Mouse (Mus musculus): ENCODE results near the gene Hoxb6. TPM values are rescaled to one million over a fixed set of nuclear protein-coding genes. Genes with fewer than 3 reads are reported as not detected.

The Hoxb6 gene
- polyA plus RNA-seq, 1 experiment from 2014 or later = 11.6 TPM

- Histone ChIP-seq H3K4me2 (ENCODE audit: low read depth, low read length) (peak overlapping the region; percentile 47), H3K9ac (ENCODE audit: low read length) (peak overlapping the region; percentile 45), H3K4me3 (ENCODE audit: low read length) (peak overlapping the region; percentile 23), H3K4me1 (replicated peaks; ENCODE audit: control insufficient read depth, insufficient read depth, low read length) (peaks cover 27% of the 10 kb centered on the region), H3K27me3 (ENCODE audit: control insufficient read depth, insufficient read depth, low read depth, low read length) (peaks cover 21% of the 10 kb centered on the region), H3K36me3 (ENCODE audit: control insufficient read depth, insufficient read depth, low read length) (no peaks in the 10 kb centered on the region), H3K27ac (ENCODE audit: low read length) (peak overlapping the region; percentile 87), H3K9me3 (ENCODE audit: control insufficient read depth, low read length) (no peaks in the 10 kb centered on the region)
- peak; percentile 29; the same call in 1 of the 2 replicates for ATAC-seq (ENCODE audit: low read depth)
- WGBS = 21% methylated on average over 14 of the region's 14 CpGs
Measured at GRCm38 (mm10) chr11:96349491-96350340, 57.4 kb downstream of the Hoxb6 start.

DNA sequence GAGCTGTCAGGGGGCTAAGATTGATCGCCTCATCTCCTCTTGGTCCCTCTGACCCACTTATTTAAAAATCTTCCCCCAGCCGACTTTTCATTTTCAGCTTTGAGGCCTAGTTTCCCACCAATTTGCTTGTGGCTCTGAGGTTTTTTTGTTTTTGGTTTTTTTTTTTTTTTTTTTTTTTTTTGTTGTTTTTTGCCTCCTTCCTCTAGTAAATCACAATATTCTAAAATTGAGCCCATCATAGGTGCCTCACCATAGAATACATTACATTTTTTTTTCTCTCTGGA, 58.0 kb downstream of the Hoxb6 start, which contains the start of gene Hoxb2:
TSS of gene Hoxb2 (plus strand) at position 185 of the 284 bp plus-strand sequence.
- Histone ChIP-seq H3K27me3 (ENCODE audit: control insufficient read depth, insufficient read depth, low read depth, low read length) (peaks cover 20% of the 10 kb centered on the region), H3K27ac (ENCODE audit: low read length) (peak within 1 kb of the TSS; percentile 87), H3K9me3 (ENCODE audit: control insufficient read depth, low read length) (no peaks in the 10 kb centered on the region), H3K4me3 (ENCODE audit: low read length) (peak within 1 kb of the TSS; percentile 75), H3K4me2 (ENCODE audit: low read depth, low read length) (peak within 1 kb of the TSS; percentile 65), H3K36me3 (ENCODE audit: control insufficient read depth, insufficient read depth, low read length) (no peaks in the 10 kb centered on the region), H3K9ac (ENCODE audit: low read length) (peak within 1 kb of the TSS; percentile 63), H3K4me1 (replicated peaks; ENCODE audit: control insufficient read depth, insufficient read depth, low read length) (peaks cover 31% of the 10 kb centered on the region)
- 24% methylated on average over 2 of the region's 2 CpGs for WGBS
- ATAC-seq (ENCODE audit: low read depth) = no peak

GRCm38 (mm10) chr11:96350791-96351190, 58.5 kb downstream of the Hoxb6 start:
- 45% methylated on average over 2 of the region's 2 CpGs for WGBS
- peak overlapping the region; percentile 65 for H3K4me2 ChIP-seq (ENCODE audit: low read depth, low read length)

More at GRCm38 (mm10) chr11:96350791-96351190, 58.5 kb downstream of the Hoxb6 start:
- H3K9ac ChIP-seq (ENCODE audit: low read length) = peak overlapping the region; percentile 63
- H3K9me3 ChIP-seq (ENCODE audit: control insufficient read depth, low read length) = no peaks in the 10 kb centered on the region
- H3K4me3 ChIP-seq (ENCODE audit: low read length) = no peak overlapping the region
- no peaks in the 10 kb centered on the region for H3K36me3 ChIP-seq (ENCODE audit: control insufficient read depth, insufficient read depth, low read length)
- H3K27ac ChIP-seq (ENCODE audit: low read length) = peak overlapping the region; percentile 84
- ATAC-seq (ENCODE audit: low read depth) = no peak
- peaks cover 26% of the 10 kb centered on the region for H3K4me1 ChIP-seq (replicated peaks; ENCODE audit: control insufficient read depth, insufficient read depth, low read length)
- H3K27me3 ChIP-seq (ENCODE audit: control insufficient read depth, insufficient read depth, low read depth, low read length) = peaks cover 18% of the 10 kb centered on the region

MicroRNAs encoded within 50 kb of the gene (microRNA counts, 519-probe panel; counts per million panel counts)
- microRNA mmu-miR-10a (4,235 counts per million, percentile 85 among the panel's probes with 10 or more counts), microRNA mmu-miR-196a (2,666 counts per million, percentile 49 among the panel's probes with 10 or more counts)

Small RNAs within 50 kb of the gene (microRNA-seq; reads per million reads assigned to microRNA genes)
- gene Mir10a (28,273 reads per million, percentile 98 among the genes with 10 or more reads in this experiment), gene Mir196a-1 (4.0 reads per million, percentile 15 among the genes with 10 or more reads in this experiment)

Other genes with a start within 250 kb of the Hoxb6 start
- 36.7 and 38.4 TPM in 2 replicates for gene Ube2z, start 227.1 kb upstream of the Hoxb6 start, polyA plus RNA-seq (2015; fragmentation: Nextera tagmentation; extraction: Ambion mirVana)
- 464 and 478 TPM in 2 replicates for gene Atp5g1, start 216.8 kb upstream of the Hoxb6 start, polyA plus RNA-seq (2015; fragmentation: Nextera tagmentation; extraction: Ambion mirVana)
- gene Calcoco2, start 180.5 kb upstream of the Hoxb6 start, polyA plus RNA-seq (2015; fragmentation: Nextera tagmentation; extraction: Ambion mirVana) = 0.41 and 1.3 TPM in 2 replicates
- gene Ttll6, start 158.7 kb upstream of the Hoxb6 start, polyA plus RNA-seq (2015; fragmentation: Nextera tagmentation; extraction: Ambion mirVana) = 2.2 and 2.8 TPM in 2 replicates
- 0.09 TPM in 1 of 2 replicates, not detected in the other for gene Hoxb13, start 98.2 kb upstream of the Hoxb6 start, polyA plus RNA-seq (2015; fragmentation: Nextera tagmentation; extraction: Ambion mirVana)
- gene Hoxb9, start 21.0 kb upstream of the Hoxb6 start, polyA plus RNA-seq (2015; fragmentation: Nextera tagmentation; extraction: Ambion mirVana) = 0.28 and 0.30 TPM in 2 replicates
- 0.33 and 0.79 TPM in 2 replicates for gene Hoxb8, start 10.6 kb upstream of the Hoxb6 start, polyA plus RNA-seq (2015; fragmentation: Nextera tagmentation; extraction: Ambion mirVana)
- 2.2 and 3.2 TPM in 2 replicates for gene Hoxb7, start 5.9 kb upstream of the Hoxb6 start, polyA plus RNA-seq (2015; fragmentation: Nextera tagmentation; extraction: Ambion mirVana)
- 39.2 and 46.6 TPM in 2 replicates for gene Hoxb5, start 10.9 kb downstream of the Hoxb6 start, polyA plus RNA-seq (2015; fragmentation: Nextera tagmentation; extraction: Ambion mirVana)
- 3.4 TPM in 2 replicates for gene Hoxb4, start 25.8 kb downstream of the Hoxb6 start, polyA plus RNA-seq (2015; fragmentation: Nextera tagmentation; extraction: Ambion mirVana)
- 2.1 and 2.6 TPM in 2 replicates for gene Hoxb3, start 30.9 kb downstream of the Hoxb6 start, polyA plus RNA-seq (2015; fragmentation: Nextera tagmentation; extraction: Ambion mirVana)
- gene Hoxb2, start 58.0 kb downstream of the Hoxb6 start, polyA plus RNA-seq (2015; fragmentation: Nextera tagmentation; extraction: Ambion mirVana) = 20.1 and 24.0 TPM in 2 replicates
- gene Hoxb1, start 73.3 kb downstream of the Hoxb6 start, polyA plus RNA-seq (2015; fragmentation: Nextera tagmentation; extraction: Ambion mirVana) = 0.18 TPM in 1 of 2 replicates, not detected in the other
- 2.1 and 4.5 TPM in 2 replicates for gene Skap1, start 172.1 kb downstream of the Hoxb6 start, polyA plus RNA-seq (2015; fragmentation: Nextera tagmentation; extraction: Ambion mirVana)